In genomic region chr11:47386136-47386535, GRCm38 (mm10) we compare ENCODE assay signal across 21 mouse cellular contexts.
"Had no signal": no experiment of that assay in that cellular context is flagged by ENCODE, and none has a peak within 500 bp of the region (broad histone marks: within the 10 kb centered on the region; RNA-seq: fewer than 3 reads in every experiment).

No protein-coding gene starts in this region.

- H3K9me3 ChIP-seq: kidney, embryonic 15.5 days; limb, embryonic 13.5 days; liver, embryonic 12.5 days; liver, embryonic 15.5 days; lung, embryonic 15.5 days; megakaryocyte, embryonic 14.5 days; midbrain, embryonic 10.5 days; midbrain, embryonic 13.5 days had no signal

- H3K4me3 ChIP-seq: kidney, embryonic 15.5 days; left cerebral cortex, adult 2 months; limb, embryonic 13.5 days; liver, embryonic 12.5 days; liver, embryonic 15.5 days; lung, embryonic 15.5 days; megakaryocyte, embryonic 14.5 days; midbrain, embryonic 10.5 days; midbrain, embryonic 13.5 days had no signal

- H3K27me3 ChIP-seq: kidney, embryonic 15.5 days; limb, embryonic 13.5 days; liver, embryonic 12.5 days; liver, embryonic 15.5 days; lung, embryonic 15.5 days; midbrain, embryonic 13.5 days had no signal

- H3K27ac ChIP-seq: kidney, embryonic 15.5 days; left cerebral cortex, adult 2 months; limb, embryonic 13.5 days; liver, embryonic 12.5 days; liver, embryonic 15.5 days; lung, embryonic 15.5 days; midbrain, embryonic 10.5 days; midbrain, embryonic 13.5 days; stomach, postnatal 0 days had no signal

- H3K36me3 ChIP-seq: kidney, embryonic 15.5 days; limb, embryonic 13.5 days; liver, embryonic 12.5 days; liver, embryonic 15.5 days; lung, embryonic 15.5 days; midbrain, embryonic 10.5 days; midbrain, embryonic 13.5 days had no signal

- DNase-seq: kidney, adult 8-10 months; kidney, postnatal 10 days; kidney, postnatal 36 days; layer of hippocampus, postnatal 36 days; left cerebral cortex, postnatal 4 days; liver; lung, adult 18-20 months; lung, postnatal 10 days; lung, postnatal 36 days; thymus, adult 2 months; thymus, postnatal 25 days had no signal

- H3K9ac ChIP-seq: kidney, embryonic 15.5 days; limb, embryonic 13.5 days; liver, embryonic 12.5 days; liver, embryonic 15.5 days; lung, embryonic 15.5 days; midbrain, embryonic 13.5 days had no signal

- H3K4me1 ChIP-seq: kidney, embryonic 15.5 days; liver, embryonic 12.5 days; liver, embryonic 15.5 days; lung, embryonic 15.5 days; midbrain, embryonic 10.5 days; midbrain, embryonic 13.5 days had no signal

- H3K4me2 ChIP-seq: kidney, embryonic 15.5 days; limb, embryonic 13.5 days; liver, embryonic 12.5 days; liver, embryonic 15.5 days; lung, embryonic 15.5 days; midbrain, embryonic 13.5 days had no signal

- ATAC-seq: liver, embryonic 12.5 days; midbrain, embryonic 13.5 days had no signal
